ENCODE assay signal across 9 mouse cellular contexts in genomic region chr2:154426188-154426904, GRCm38 (mm10). TPM values are rescaled to one million over a fixed set of nuclear protein-coding genes. Genes with fewer than 3 reads are reported as not detected.
DNase-seq lines count a peak whose midpoint lies in the region; ATAC-seq lines count a peak whose summit lies in the region.
"Had no signal": no experiment of that assay in that cellular context is flagged by ENCODE, and none has a peak within 500 bp of the region (broad histone marks: within the 10 kb centered on the region; RNA-seq: fewer than 3 reads in every experiment).

No protein-coding gene starts in this region.

- 8% methylated on average over 24 of the region's 25 CpGs for WGBS in heart, embryonic 16.5 days
- WGBS in hindbrain, embryonic 10.5 days = 1% methylated on average over 25 of the region's 25 CpGs
- WGBS in midbrain, embryonic 13.5 days = 0% methylated on average over 24 of the region's 25 CpGs

- H3K36me3 ChIP-seq in heart, embryonic 16.5 days (ENCODE audit: control insufficient read depth, insufficient read depth) = no peaks in the 10 kb centered on the region
- H3K36me3 ChIP-seq in hindbrain, embryonic 10.5 days = no peaks in the 10 kb centered on the region
- no peaks in the 10 kb centered on the region for H3K36me3 ChIP-seq in midbrain, embryonic 13.5 days

- ATAC-seq in heart, embryonic 16.5 days (replicated peaks; ENCODE audit: extremely low read depth, insufficient read depth, low FRiP score) = 0 out of 2 replicates have a peak, but pooled peaks have one; percentile 33
- ATAC-seq in midbrain, embryonic 13.5 days = peak; percentile 94

- peaks cover 11% of the 10 kb centered on the region for H3K4me1 ChIP-seq in heart, embryonic 16.5 days (ENCODE audit: control insufficient read depth, insufficient read depth, low read length)
- peaks cover 39% of the 10 kb centered on the region for H3K4me1 ChIP-seq in hindbrain, embryonic 10.5 days (replicated peaks)
- H3K4me1 ChIP-seq in midbrain, embryonic 13.5 days (replicated peaks) = peaks cover 36% of the 10 kb centered on the region

- peak overlapping the region; percentile 82 for H3K9ac ChIP-seq in heart, embryonic 16.5 days (ENCODE audit: low read length)
- peak overlapping the region; percentile 59 for H3K9ac ChIP-seq in midbrain, embryonic 13.5 days (replicated peaks)

- no peak for DNase-seq in heart, adult 9 months (ENCODE audit: low spot score in 2 of 2)
- peak; percentile 99 for DNase-seq in ZHBTc4 (ENCODE audit: low read depth, low spot score)
- peak; percentile 86 for DNase-seq in hindbrain, embryonic 10.5 days (ENCODE audit: low spot score)
- DNase-seq in thymus, adult 18-20 months = no peak
- DNase-seq in gastrocnemius, postnatal 10 days = no peak
- DNase-seq in urinary bladder, postnatal 36 days (ENCODE audit: low spot score in 2 of 2) = no peak

- peak overlapping the region; percentile 51 for H3K27ac ChIP-seq in heart, embryonic 16.5 days (ENCODE audit: low read length)
- H3K27ac ChIP-seq in hindbrain, embryonic 10.5 days = peak overlapping the region; percentile 94
- H3K27ac ChIP-seq in midbrain, embryonic 13.5 days = peak overlapping the region; percentile 97
- H3K27ac ChIP-seq: macrophage had no signal

- H3K9me3 ChIP-seq in heart, embryonic 16.5 days (replicated peaks; ENCODE audit: control insufficient read depth, low read length) = peaks cover 6% of the 10 kb centered on the region; the same call in 1 of the 2 replicates
- no peaks in the 10 kb centered on the region for H3K9me3 ChIP-seq in hindbrain, embryonic 10.5 days
- no peaks in the 10 kb centered on the region for H3K9me3 ChIP-seq in midbrain, embryonic 13.5 days

- peak overlapping the region; percentile 70 for H3K4me2 ChIP-seq in heart, embryonic 16.5 days (ENCODE audit: low read depth, low read length)
- peak overlapping the region; percentile 58 for H3K4me2 ChIP-seq in midbrain, embryonic 13.5 days (replicated peaks)

- H3K27me3 ChIP-seq in heart, embryonic 16.5 days (ENCODE audit: control insufficient read depth, insufficient read depth, low read length) = no peaks in the 10 kb centered on the region
- H3K27me3 ChIP-seq in hindbrain, embryonic 10.5 days (ENCODE audit: insufficient read depth, poor library complexity, severe bottlenecking) = peaks cover 21% of the 10 kb centered on the region
- no peaks in the 10 kb centered on the region for H3K27me3 ChIP-seq in midbrain, embryonic 13.5 days

- H3K4me3 ChIP-seq in heart, embryonic 16.5 days (ENCODE audit: low read length) = peak overlapping the region; percentile 49
- peak overlapping the region; percentile 56 for H3K4me3 ChIP-seq in hindbrain, embryonic 10.5 days
- H3K4me3 ChIP-seq in midbrain, embryonic 13.5 days (replicated peaks) = peak overlapping the region; percentile 35

RNA-seq across cellular contexts. Expression of gene Cbfa2t2, which starts 9.9 kb away (rescaled TPM):
- 28.5 and 29.7 TPM in 2 replicates for polyA plus RNA-seq in heart, embryonic 16.5 days (2015; fragmentation: Nextera tagmentation; extraction: Ambion mirVana)
- polyA plus RNA-seq in hindbrain, embryonic 10.5 days (2016; fragmentation: Nextera tagmentation; extraction: Ambion mirVana) = 79.1 and 84.9 TPM in 2 replicates
- polyA plus RNA-seq in midbrain, embryonic 13.5 days (2015; fragmentation: Nextera tagmentation; extraction: Ambion mirVana) = 71.6 and 83.1 TPM in 2 replicates
- 10 to 100 TPM; 18.4 to 21.6 TPM for total RNA-seq in gastrocnemius, postnatal 10 days (2021)

RNA-seq across cellular contexts. Expression of gene Snta1, which starts 18.4 kb away (rescaled TPM):
- 57.8 and 61.8 TPM in 2 replicates for polyA plus RNA-seq in heart, embryonic 16.5 days (2015; fragmentation: Nextera tagmentation; extraction: Ambion mirVana)
- 5.3 and 7.9 TPM in 2 replicates for polyA plus RNA-seq in hindbrain, embryonic 10.5 days (2016; fragmentation: Nextera tagmentation; extraction: Ambion mirVana)
- polyA plus RNA-seq in midbrain, embryonic 13.5 days (2015; fragmentation: Nextera tagmentation; extraction: Ambion mirVana) = 4.8 and 5.9 TPM in 2 replicates
- 100 to 1,000 TPM in 1 of 2 experiments, 10 to 100 TPM in 1; 95.6 to 128 TPM for total RNA-seq in gastrocnemius, postnatal 10 days (2021)

RNA-seq across cellular contexts. Expression of gene Cdk5rap1, which starts 53.5 kb away (rescaled TPM):
- polyA plus RNA-seq in heart, embryonic 16.5 days (2015; fragmentation: Nextera tagmentation; extraction: Ambion mirVana) = 15.4 and 20.0 TPM in 2 replicates
- 13.9 and 16.0 TPM in 2 replicates for polyA plus RNA-seq in hindbrain, embryonic 10.5 days (2016; fragmentation: Nextera tagmentation; extraction: Ambion mirVana)
- polyA plus RNA-seq in midbrain, embryonic 13.5 days (2015; fragmentation: Nextera tagmentation; extraction: Ambion mirVana) = 15.2 and 15.4 TPM in 2 replicates
- 1 to 10 TPM; 8.2 to 9.7 TPM for total RNA-seq in gastrocnemius, postnatal 10 days (2021)

Comparison
In these comparisons a context has a peak if more than half of its experiments do, and no peak if none do; other contexts are left out.
1. DNase-seq: peak in ZHBTc4 (single experiment) and hindbrain, embryonic 10.5 days (single experiment); none in heart, adult 9 months (0 of 2), thymus, adult 18-20 months (0 of 2), gastrocnemius, postnatal 10 days (single experiment) and urinary bladder, postnatal 36 days (0 of 2).
2. Peak in every context shown above with its lines, with median percentiles within 50 percentile points of each other: H3K27ac ChIP-seq and H3K4me3 ChIP-seq.